Mouse (Mus musculus): ENCODE results near the gene Enthd1.

DNA sequence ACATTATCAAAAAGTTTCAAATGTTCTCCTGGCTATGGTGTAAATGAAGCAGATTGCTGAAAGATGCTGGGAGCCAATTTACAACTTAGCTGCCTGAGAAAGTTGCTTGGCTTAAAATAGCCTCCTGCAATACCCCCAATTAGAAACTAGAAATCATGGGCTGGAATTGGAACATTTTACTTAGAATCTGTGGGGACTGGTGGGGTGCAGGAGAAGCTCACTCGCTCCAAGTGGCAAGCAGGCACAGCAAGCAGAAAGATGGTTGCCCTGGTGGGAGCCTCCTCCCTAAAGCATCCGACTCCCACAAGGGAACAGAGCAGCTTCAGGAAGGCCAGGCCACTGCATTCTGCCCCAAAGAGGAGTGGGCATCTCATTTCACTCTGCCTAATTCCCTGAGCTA lies 28.9 kb downstream of the Enthd1 start:
- TF ChIP-seq POLR2A (IDR thresholded peaks at IDR 0.05; ENCODE audit: borderline replicate concordance, control insufficient read depth, low read depth, low read length): no peak
- TF ChIP-seq CTCF (IDR thresholded peaks at IDR 0.05; ENCODE audit: control insufficient read depth, insufficient read depth, low read length): no peak

Measured in bone marrow, adult 2 months (tissue).